Mouse (Mus musculus) neural tube, embryonic 15.5 days (tissue): ENCODE results near the gene Retreg3. TPM values are rescaled to one million over a fixed set of nuclear protein-coding genes. Genes with fewer than 3 reads are reported as not detected.
A peak's percentile ranks its signal among the peaks of the same experiment; 100 is the strongest.

Experiments used
- ATAC-seq: fragments of 200-750 bp; cut with Nextera tagmentation; 2 replicates; pipeline ENCODE4 v1.8.0; 2017; ENCODE audit warnings: mild to moderate bottlenecking, moderate TSS enrichment, moderate library complexity; ENCODE audit not compliant: low FRiP score
- H3K27ac ChIP-seq: fragments of 300-500 bp; sonication (generic); replicated peaks from 2 replicates; pipeline ENCODE4 v1.5.1; 2015; ENCODE audit warnings: mild to moderate bottlenecking, inconsistent platforms
- H3K27me3 ChIP-seq: fragments of 300-500 bp; sonication (generic); replicated peaks from 2 replicates; pipeline ENCODE4 v1.6.1; 2015; ENCODE audit warnings: inconsistent platforms
- H3K36me3 ChIP-seq: fragments of 300-500 bp; sonication (generic); 2 replicates; pipeline ENCODE4 v1.6.1; 2015; ENCODE audit warnings: inconsistent platforms
- H3K4me1 ChIP-seq: fragments of 300-500 bp; sonication (generic); 2 replicates; pipeline ENCODE4 v1.6.1; 2015; ENCODE audit warnings: inconsistent platforms
- H3K4me2 ChIP-seq: fragments of 300-500 bp; sonication (generic); 2 replicates; pipeline ENCODE4 v1.6.1; 2015; ENCODE audit warnings: inconsistent platforms, mild to moderate bottlenecking, moderate library complexity
- H3K4me3 ChIP-seq: fragments of 300-500 bp; sonication (generic); replicated peaks from 2 replicates; pipeline ENCODE4 v1.5.1; 2015; ENCODE audit warnings: mild to moderate bottlenecking, inconsistent platforms
- H3K9ac ChIP-seq: fragments of 300-500 bp; sonication (generic); replicated peaks from 2 replicates; pipeline ENCODE4 v1.6.1; 2015; ENCODE audit warnings: mild to moderate bottlenecking, inconsistent platforms
- H3K9me3 ChIP-seq: fragments of 300-500 bp; sonication (generic); replicated peaks from 2 replicates; pipeline ENCODE4 v1.6.1; 2016; ENCODE audit warnings: inconsistent platforms
- WGBS: fragments of 180-500 bp; shearing (Covaris S2); methylation state at CpG from one replicate; pipeline ENCODE4 v1.1.7; 2015; ENCODE audit warnings: mixed read lengths; 5-methylcytosine and 5-hydroxymethylcytosine counted together
- polyA plus RNA-seq: library from polyadenylated mRNA; unstranded; fragments of >200 nt; fragmentation: Nextera tagmentation; extraction: Ambion mirVana; gene quantifications from 2 replicates; pipeline ENCODE4 v1.2.1, GENCODE M21; 2015

The Retreg3 gene
- polyA plus RNA-seq, 1 experiment from 2014 or later = 26.0 TPM

DNA sequence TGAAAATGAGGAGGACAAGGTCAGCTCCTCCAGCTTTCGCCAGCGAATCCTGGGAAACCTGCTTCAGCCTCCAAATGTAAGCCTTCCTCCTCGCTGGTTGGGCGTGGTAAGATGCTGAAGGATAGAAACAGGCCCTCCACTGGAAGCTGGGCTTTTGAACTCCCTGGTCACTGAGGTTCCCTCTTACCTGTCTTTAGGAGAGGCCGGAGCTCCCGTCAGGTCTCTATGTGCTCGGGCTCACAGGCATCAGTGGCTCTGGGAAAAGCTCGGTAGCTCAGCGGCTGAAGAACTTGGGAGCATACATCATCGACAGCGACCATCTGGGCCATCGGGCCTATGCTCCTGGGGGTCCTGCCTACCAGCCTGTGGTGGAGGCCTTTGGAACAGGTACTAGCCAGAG lies 34.9 kb downstream of the Retreg3 start:
- Histone ChIP-seq H3K4me2 (no peak overlapping the region), H3K9me3 (no peaks in the 10 kb centered on the region), H3K4me1 (peaks cover 60% of the 10 kb centered on the region), H3K27me3 (peaks cover 6% of the 10 kb centered on the region), H3K9ac (no peak overlapping the region), H3K27ac (no peak overlapping the region), H3K4me3 (no peak overlapping the region), H3K36me3 (peaks cover 11% of the 10 kb centered on the region)
- WGBS = 92% methylated on average over 12 of the region's 12 CpGs
- ATAC-seq = no peak

DNA sequence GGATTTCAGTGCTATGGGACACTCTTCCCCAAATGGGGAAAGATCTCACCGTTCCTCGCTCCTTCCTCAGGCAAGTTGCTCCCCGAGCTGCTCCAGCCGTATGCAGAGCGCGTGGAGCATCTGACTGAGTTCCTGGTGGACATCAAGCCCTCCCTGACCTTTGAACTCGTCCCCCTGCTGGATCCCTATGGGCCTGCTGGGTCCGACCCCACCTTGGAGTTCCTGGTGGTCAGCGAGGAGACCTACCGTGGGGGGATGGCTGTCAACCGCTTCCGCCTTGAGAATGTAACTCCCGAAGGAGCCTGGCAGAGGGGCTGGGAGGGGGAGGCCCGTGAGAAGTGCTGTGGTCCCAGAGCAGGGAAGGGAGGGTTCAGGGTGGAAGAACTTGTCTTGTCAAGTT lies 35.4 kb downstream of the Retreg3 start:
- Histone ChIP-seq H3K27ac (no peak overlapping the region), H3K4me1 (peaks cover 65% of the 10 kb centered on the region), H3K4me2 (no peak overlapping the region), H3K4me3 (no peak overlapping the region), H3K9me3 (no peaks in the 10 kb centered on the region), H3K36me3 (peaks cover 5% of the 10 kb centered on the region), H3K9ac (no peak overlapping the region), H3K27me3 (peaks cover 12% of the 10 kb centered on the region)
- no peak for ATAC-seq
- WGBS = 87% methylated on average over 14 of the region's 14 CpGs

DNA sequence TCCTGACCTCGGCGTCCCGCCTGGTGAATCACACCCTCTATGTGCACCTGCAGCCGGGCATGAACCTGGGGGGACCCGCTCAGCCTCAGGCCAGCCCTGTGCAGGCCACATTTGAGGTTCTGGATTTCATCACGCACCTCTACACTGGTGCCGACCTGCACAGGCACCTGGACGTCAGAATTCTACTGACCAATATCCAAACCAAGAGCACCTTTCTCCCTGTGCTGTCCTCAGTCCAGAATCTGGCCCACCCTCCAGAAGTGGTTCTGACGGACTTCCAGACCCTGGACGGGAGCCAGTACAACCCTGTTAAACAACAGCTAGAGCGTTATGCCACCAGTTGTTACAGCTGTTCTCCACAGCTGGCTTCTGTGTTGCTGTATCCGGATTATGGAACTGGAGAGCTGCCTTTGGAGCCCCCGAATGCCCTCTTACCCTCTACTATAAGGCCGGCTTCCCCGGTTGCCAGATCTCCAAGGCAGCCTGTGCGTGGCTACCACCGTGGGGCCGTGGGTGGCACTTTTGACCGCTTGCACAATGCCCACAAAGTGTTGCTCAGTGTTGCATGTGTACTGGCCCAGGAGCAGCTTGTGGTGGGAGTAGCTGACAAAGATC lies 36.5 kb downstream of the Retreg3 start:
- Histone ChIP-seq H3K4me3 (peak overlapping the region; percentile 82), H3K27me3 (peaks cover 22% of the 10 kb centered on the region), H3K9me3 (no peaks in the 10 kb centered on the region), H3K9ac (peak overlapping the region; percentile 91), H3K36me3 (0 out of 2 replicates have a peak, but pooled peaks cover 2% of the 10 kb centered on the region), H3K4me2 (peak overlapping the region; percentile 99), H3K27ac (peak overlapping the region; percentile 93), H3K4me1 (peaks cover 59% of the 10 kb centered on the region)
- ATAC-seq = peak; percentile 2; the same call in 1 of the 2 replicates
- WGBS = 38% methylated on average over 19 of the region's 19 CpGs

DNA sequence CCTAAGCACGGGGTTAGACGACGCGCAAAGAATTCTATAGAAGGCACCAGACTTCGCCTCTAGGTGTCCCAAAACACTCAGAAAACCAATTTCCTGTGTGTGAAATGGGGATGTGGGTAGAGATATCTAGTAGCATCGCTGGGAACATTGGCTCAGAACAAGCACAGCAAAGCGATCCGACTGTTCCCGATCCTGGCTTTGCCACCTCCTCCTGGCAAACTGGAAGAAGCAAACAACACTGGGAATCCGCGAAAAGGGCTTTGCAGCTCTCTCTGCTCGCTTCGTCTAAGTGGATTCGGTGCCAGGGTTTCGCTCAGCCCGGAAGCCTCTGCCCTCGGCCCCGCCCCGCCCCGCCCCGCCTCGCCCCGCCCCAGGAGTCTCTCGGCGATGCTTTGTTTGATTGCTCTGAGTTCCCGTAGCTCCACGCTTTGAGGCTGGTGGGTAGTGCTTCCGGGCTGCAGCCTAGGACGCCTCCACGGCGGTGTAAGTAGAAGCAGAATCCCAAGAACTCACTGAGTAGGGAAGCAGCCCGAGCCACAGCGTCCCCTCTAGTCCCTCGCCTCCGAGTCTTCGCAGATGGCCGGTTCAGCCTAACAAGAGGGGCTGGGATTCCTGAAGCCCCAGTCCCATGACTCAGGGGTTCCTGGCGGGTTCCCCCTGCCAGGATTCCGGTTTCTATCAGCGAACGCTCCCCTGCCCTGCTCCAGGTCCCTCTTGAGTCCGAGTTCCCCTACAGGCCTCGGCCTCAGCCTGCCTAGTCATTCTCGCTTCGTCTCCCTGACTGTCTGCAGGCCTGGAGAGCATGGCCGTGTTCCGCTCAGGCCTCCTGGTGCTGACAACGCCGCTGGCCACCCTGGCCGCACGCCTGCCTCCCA lies 37.2 kb downstream of the Retreg3 start, which contains the start of gene Coasy:
TSS of gene Coasy (plus strand) at position 358 of the 875 bp plus-strand sequence.
- H3K4me2 ChIP-seq = peak within 1 kb of the TSS; percentile 99
- H3K9me3 ChIP-seq = no peaks in the 10 kb centered on the region
- 0 out of 2 replicates have a peak, but pooled peaks cover 2% of the 10 kb centered on the region for H3K36me3 ChIP-seq
- H3K4me3 ChIP-seq = peak within 1 kb of the TSS; percentile 82
- H3K27ac ChIP-seq = peak within 1 kb of the TSS; percentile 93
- peaks cover 52% of the 10 kb centered on the region for H3K4me1 ChIP-seq
- H3K9ac ChIP-seq = peak within 1 kb of the TSS; percentile 91
- WGBS = 0% methylated on average over 51 of the region's 51 CpGs
- peaks cover 30% of the 10 kb centered on the region for H3K27me3 ChIP-seq
- peak; percentile 89 for ATAC-seq

DNA sequence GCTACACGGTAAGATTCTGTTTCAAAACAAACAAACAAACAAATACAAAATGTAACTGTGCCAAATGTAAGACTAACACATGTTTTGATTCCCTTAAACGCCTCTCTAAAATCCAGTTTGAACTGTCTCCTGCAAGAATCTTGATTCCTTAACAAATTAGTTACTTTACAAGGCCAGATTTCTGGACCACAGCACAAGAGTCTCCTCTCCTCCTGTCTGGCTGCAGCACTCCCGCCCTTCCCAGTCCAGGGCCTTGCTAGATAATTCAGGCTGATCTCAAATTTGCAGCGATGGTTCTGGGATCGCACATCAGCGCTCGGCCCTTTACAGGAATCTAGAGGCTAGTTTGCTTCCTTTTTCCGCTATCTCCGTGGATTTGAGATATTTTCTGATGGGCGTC lies 38.0 kb downstream of the Retreg3 start:
- ATAC-seq = no peak
- 6% methylated on average over 10 of the region's 10 CpGs for WGBS

DNA sequence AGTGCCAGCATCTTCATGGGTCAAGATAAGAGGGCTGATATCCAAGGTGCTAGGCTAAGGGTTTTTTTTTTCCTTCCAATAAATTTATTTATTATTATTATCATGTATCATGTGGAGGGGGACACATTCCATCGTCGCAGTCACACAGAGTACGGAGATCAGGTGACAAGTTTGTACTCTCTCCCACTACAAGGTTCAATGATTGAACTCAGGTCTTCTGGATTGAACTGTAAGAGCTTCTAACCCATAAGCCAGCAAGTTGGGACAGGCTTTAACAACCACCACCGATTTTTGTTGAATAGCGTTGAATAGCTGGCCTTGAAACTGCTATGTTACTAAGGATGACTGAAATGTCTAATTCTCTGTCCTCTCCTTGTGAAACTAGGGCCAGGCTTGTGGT lies 39.3 kb downstream of the Retreg3 start:
- Histone ChIP-seq H3K9me3 (no peaks in the 10 kb centered on the region), H3K27ac (no peak overlapping the region), H3K4me3 (no peak overlapping the region), H3K4me2 (no peak overlapping the region), H3K36me3 (peaks cover under 1% of the 10 kb centered on the region; the same call in 1 of the 2 replicates), H3K4me1 (peaks cover 36% of the 10 kb centered on the region), H3K9ac (no peak overlapping the region), H3K27me3 (peaks cover 41% of the 10 kb centered on the region)
- ATAC-seq = no peak
- 67% methylated on average over 5 of the region's 5 CpGs for WGBS

More for the DNA sequence above, 38.0 kb downstream of the Retreg3 start:
- Histone ChIP-seq H3K36me3 (peaks cover 2% of the 10 kb centered on the region; the same call in 1 of the 2 replicates), H3K9ac (peak overlapping the region; percentile 47), H3K4me3 (peak overlapping the region; percentile 82), H3K4me1 (peaks cover 49% of the 10 kb centered on the region), H3K4me2 (peak overlapping the region; percentile 99), H3K9me3 (no peaks in the 10 kb centered on the region), H3K27ac (peak overlapping the region; percentile 93), H3K27me3 (peaks cover 38% of the 10 kb centered on the region)

DNA sequence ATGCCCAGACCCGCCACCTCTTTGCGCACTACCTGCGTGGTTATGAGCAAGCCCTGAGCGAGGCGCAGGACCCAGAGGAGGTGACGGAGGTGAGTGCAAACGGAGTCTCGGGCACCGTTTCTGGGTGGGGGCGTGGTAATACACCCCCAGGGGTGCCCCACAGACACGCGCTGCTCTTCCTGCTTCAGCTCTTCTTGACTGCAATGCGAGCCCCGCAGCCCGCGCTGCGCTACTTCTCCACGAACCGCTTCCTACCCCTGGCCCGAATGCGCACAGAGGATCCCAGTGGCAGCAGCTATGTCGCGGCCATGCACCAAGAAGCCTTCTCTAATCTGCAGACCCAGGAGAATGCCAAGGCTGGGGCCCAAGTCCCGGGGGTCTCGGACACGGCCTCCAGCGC lies 39.9 kb downstream of the Retreg3 start:
- Histone ChIP-seq H3K27ac (no peak overlapping the region), H3K4me3 (0 out of 2 replicates have a peak overlapping the region, but pooled peaks have one; percentile 3), H3K27me3 (peaks cover 41% of the 10 kb centered on the region), H3K9me3 (no peaks in the 10 kb centered on the region), H3K4me2 (peak overlapping the region; percentile 39), H3K4me1 (peaks cover 34% of the 10 kb centered on the region), H3K9ac (0 out of 2 replicates have a peak overlapping the region, but pooled peaks have one; percentile 15), H3K36me3 (no peaks in the 10 kb centered on the region; the same call in 1 of the 2 replicates)
- 2% methylated on average over 27 of the region's 27 CpGs for WGBS
- no peak for ATAC-seq

DNA sequence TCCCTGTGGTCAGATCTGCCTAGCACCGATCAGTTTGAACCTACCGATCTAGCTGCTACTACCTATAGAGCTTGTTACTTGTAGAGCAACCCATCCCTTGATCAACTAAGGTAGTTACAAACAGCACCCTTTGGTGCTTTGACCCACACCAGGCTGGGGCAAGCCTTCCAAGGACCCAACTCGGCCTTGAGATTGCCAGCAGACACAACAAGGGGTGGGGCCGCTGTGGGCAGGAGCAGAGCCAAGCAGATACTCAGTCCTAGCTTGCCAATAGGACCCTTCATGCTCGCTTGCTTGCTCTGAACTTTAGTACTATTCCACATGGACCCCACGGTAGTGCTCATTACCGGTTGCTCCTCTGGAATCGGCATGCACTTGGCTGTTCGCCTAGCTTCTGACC lies 41.6 kb downstream of the Retreg3 start, which contains the start of gene Hsd17b1:
TSS of gene Hsd17b1 (plus strand) at position 291 of the 400 bp plus-strand sequence.
- Histone ChIP-seq H3K9me3 (no peaks in the 10 kb centered on the region), H3K36me3 (no peaks in the 10 kb centered on the region; the same call in 1 of the 2 replicates), H3K4me1 (peaks cover 22% of the 10 kb centered on the region), H3K4me2 (no peak within 1 kb of the TSS), H3K4me3 (no peak within 1 kb of the TSS), H3K27me3 (peaks cover 41% of the 10 kb centered on the region), H3K27ac (no peak within 1 kb of the TSS), H3K9ac (no peak within 1 kb of the TSS)
- ATAC-seq = no peak
- 67% methylated on average over 9 of the region's 9 CpGs for WGBS

DNA sequence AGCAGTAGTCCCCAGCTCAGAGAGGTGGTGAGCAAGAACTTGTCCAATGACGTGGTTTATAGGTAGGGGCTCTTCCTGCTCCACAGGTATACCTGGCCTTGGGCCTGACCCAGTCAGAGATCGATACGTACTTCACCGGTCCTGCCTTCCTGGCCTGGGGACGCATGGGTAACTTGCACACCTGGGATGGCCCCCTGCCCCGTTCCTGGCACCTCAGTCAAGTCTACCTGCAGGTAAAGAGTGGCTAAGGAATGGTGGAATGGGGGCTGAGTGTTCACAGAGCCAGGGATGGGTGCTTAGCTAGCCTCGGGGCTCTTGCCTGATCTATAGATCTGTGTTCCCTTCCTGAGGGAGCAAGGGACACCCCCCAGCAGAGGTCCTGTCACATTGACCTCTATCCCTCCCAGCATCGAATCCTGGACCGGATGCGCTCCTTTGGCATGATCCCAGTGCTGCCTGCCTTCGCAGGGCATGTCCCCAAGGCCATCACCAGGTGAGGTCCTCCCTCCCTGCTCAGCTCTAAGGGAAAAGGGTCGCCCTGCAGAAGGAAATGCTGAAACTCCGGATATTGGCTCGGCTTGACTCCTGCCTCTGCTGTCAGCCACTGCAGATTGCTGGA lies 47.8 kb downstream of the Retreg3 start:
- Histone ChIP-seq H3K27ac (no peak overlapping the region), H3K4me1 (peaks cover 21% of the 10 kb centered on the region), H3K4me2 (no peak overlapping the region), H3K36me3 (no peaks in the 10 kb centered on the region; the same call in 1 of the 2 replicates), H3K9ac (no peak overlapping the region), H3K4me3 (no peak overlapping the region), H3K27me3 (peaks cover 6% of the 10 kb centered on the region), H3K9me3 (no peaks in the 10 kb centered on the region)
- WGBS = 70% methylated on average over 14 of the region's 14 CpGs
- ATAC-seq = no peak

DNA sequence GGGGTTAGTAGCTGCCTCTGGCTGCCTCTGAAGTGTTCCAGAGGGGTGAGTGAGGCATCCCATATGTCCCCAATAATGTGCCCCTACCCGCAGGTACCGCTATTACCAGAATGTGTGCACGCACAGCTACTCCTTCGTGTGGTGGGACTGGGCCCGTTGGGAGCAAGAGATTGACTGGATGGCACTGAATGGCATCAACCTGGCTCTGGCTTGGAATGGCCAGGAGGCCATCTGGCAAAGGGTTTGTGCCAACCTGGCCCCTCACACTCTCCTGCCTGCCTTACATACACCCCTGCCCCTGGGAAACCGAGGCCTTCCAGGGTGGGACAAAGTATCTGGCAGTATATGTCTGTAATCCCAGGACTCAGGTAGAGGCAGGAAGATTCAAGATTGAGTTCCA lies 48.7 kb downstream of the Retreg3 start:
- no peaks in the 10 kb centered on the region for H3K36me3 ChIP-seq
- 0 out of 2 replicates have a peak overlapping the region, but pooled peaks have one; percentile 91 for H3K9ac ChIP-seq
- ATAC-seq = no peak
- peak overlapping the region; percentile 97 for H3K4me2 ChIP-seq
- H3K27ac ChIP-seq = no peak overlapping the region
- H3K4me1 ChIP-seq = peaks cover 27% of the 10 kb centered on the region
- no peaks in the 10 kb centered on the region for H3K27me3 ChIP-seq
- H3K9me3 ChIP-seq = no peaks in the 10 kb centered on the region
- peak overlapping the region; percentile 65 for H3K4me3 ChIP-seq
- 72% methylated on average over 6 of the region's 6 CpGs for WGBS

DNA sequence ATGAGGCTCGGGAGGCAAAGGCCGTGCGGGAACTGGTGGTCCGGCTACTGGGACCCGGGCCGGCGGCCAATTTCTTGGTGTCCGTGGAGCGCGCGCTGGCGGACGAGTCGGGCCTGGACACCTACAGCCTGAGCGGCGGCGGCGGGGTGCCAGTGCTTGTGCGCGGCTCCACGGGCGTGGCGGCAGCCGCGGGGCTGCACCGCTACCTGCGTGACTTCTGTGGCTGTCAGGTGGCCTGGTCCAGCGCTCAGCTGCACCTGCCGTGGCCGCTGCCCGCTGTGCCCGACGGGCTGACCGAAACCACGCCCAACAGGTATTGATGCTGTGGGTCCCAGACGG lies 49.5 kb downstream of the Retreg3 start:
- no peaks in the 10 kb centered on the region for H3K36me3 ChIP-seq
- no peaks in the 10 kb centered on the region for H3K9me3 ChIP-seq
- peak; percentile 62 for ATAC-seq
- under 1% methylated on average over 31 of the region's 36 CpGs for WGBS
- peaks cover 27% of the 10 kb centered on the region for H3K4me1 ChIP-seq
- no peaks in the 10 kb centered on the region for H3K27me3 ChIP-seq
- H3K4me3 ChIP-seq = peak overlapping the region; percentile 65
- peak overlapping the region; percentile 78 for H3K27ac ChIP-seq
- H3K4me2 ChIP-seq = peak overlapping the region; percentile 97
- H3K9ac ChIP-seq = peak overlapping the region; percentile 91
